Mouse (Mus musculus) megakaryocyte, embryonic 14.5 days (primary cell): ENCODE data around the gene Samd4b. TPM values are rescaled to one million over a fixed set of nuclear protein-coding genes. Genes with fewer than 3 reads are reported as not detected.

Source experiments
- H3K27me3 ChIP-seq: replicated peaks from 2 replicates; pipeline ENCODE3; 2012; ENCODE audit warnings: inconsistent platforms
- H3K36me3 ChIP-seq: replicated peaks from 2 replicates; pipeline ENCODE3; 2012; ENCODE audit warnings: low read length, inconsistent platforms, mixed read lengths
- H3K4me1 ChIP-seq: 2 replicates; pipeline ENCODE4 v1.6.1; 2012; ENCODE audit warnings: inconsistent platforms
- H3K4me3 ChIP-seq: replicated peaks from 2 replicates; pipeline ENCODE3; 2012; ENCODE audit warnings: moderate library complexity, mild to moderate bottlenecking, inconsistent platforms
- H3K9me3 ChIP-seq: 2 replicates; pipeline ENCODE4 v1.6.1; 2012; ENCODE audit warnings: inconsistent platforms
- FLI1 ChIP-seq: IDR thresholded peaks from 2 replicates; pipeline ENCODE4 v1.6.1; 2012; ENCODE audit warnings: low read length, inconsistent platforms, mixed read lengths
- GATA1 ChIP-seq: IDR thresholded peaks from 3 replicates; pipeline ENCODE4 v1.6.1; 2012; ENCODE audit warnings: mixed read lengths, low read length, inconsistent platforms, borderline replicate concordance
- polyA plus RNA-seq: library from polyadenylated mRNA; stranded (reverse); fragments of >175 nt; gene quantifications from 2 replicates; pipeline ENCODE4 v1.2.3, GENCODE M21; 2012; ENCODE audit warnings: low replicate concordance; ENCODE audit not compliant: insufficient read depth

Gene Samd4b
- polyA plus RNA-seq = 125 and 217 TPM in 2 replicates

DNA sequence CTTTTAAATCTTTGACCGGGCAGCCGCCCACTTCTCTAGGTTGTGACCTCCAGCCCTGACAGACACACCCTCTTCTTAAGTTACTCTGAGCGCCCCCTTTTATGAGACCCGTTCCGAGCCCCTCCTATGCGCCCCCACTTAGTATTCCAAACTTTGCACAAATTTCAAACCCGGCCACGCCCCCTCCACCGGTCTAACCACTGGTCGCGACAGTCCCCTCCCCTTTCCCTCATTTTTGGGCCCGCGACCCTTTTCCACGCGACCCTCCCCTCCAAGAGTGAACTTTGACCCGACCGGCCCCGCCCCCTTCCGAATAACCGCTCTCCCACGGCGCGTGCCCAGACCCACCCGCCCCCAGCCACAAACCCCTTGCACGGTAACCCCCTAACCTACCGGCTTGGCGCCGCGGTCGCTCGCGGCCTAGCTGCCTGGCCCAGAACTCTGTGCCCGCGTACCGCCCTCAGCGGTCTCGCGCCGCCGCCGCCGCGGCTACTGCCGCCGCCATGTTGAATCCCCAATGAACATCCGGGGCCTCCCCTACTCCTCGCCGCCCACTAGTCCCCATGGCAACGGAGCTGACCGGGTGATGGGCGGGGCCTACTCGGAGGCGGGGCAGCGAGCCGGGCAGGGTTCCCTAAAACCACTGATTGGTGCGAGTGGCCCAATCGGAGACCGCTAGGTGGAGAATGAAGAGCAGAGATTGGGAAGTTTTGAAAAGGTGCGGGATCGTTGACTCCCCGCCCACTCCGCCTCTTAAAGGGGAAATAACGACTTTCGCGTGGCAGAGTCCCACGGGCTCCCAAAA is at the start of gene Samd4b, which contains the start of gene Pak4:
Gene Samd4b (minus strand): TSS at position 503 of the 805 bp plus-strand sequence.
Gene Pak4 (minus strand): TSS at position 544 of the 805 bp plus-strand sequence.
- Histone ChIP-seq H3K9me3 (no peaks in the 10 kb centered on the region), H3K4me1 (peaks cover 67% of the 10 kb centered on the region), H3K36me3 (peaks cover 6% of the 10 kb centered on the region), H3K27me3 (peaks cover 3% of the 10 kb centered on the region), H3K4me3 (peak within 1 kb of the TSS; percentile 93)
- TF ChIP-seq GATA1 (no peak), FLI1 (no peak)

DNA sequence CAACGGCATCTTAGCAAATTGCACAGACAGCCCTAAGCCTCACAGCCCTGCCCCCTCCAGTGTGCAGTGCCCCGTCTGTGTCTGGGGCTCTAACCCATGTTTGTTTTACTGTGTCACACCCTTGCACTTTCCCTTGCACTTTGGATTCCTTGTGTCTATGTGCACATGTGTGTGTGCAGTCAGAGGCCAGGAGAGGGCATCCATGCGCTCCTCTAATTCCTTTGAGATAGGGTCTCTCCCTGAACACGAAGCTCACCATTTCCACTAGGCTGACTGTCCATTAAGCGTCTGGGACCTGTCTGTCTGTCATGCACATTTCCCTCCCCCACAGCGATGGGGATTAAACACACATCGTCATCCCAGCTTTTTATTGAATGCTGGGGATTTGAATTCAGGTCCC is 49.1 kb upstream of the Samd4b start:
- no peaks in the 10 kb centered on the region for H3K36me3 ChIP-seq
- no peak for TF ChIP-seq GATA1
- TF ChIP-seq FLI1 = no peak

GRCm38 (mm10) chr7:28645947-28646475 is 48.1 kb upstream of the Samd4b start:
- peaks cover 16% of the 10 kb centered on the region for H3K4me1 ChIP-seq

More for the DNA sequence above, 49.1 kb upstream of the Samd4b start:
- H3K27me3 ChIP-seq = peaks cover 22% of the 10 kb centered on the region
- peaks cover 3% of the 10 kb centered on the region for H3K9me3 ChIP-seq
- H3K4me1 ChIP-seq = peaks cover 16% of the 10 kb centered on the region
- no peak overlapping the region for H3K4me3 ChIP-seq

DNA sequence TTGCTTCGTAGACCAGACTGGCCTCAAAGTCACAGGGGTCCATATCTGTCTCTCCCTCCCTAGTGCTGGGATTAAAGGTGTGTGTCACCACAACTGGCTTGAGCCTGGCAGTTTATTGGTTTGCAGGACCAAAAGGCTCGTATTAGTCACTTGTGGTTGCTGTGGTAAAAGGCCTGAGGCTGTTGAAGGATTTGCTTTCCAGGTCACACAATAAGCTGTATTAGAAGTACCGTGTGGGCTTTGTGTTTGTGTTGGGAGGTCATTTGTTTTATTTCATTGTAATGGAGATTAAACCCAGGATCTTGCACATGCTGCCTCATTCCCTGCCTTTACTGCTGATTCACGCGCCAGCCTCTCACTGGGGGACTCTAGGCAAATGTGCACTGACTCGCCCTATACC is 47.4 kb upstream of the Samd4b start:
- TF ChIP-seq FLI1 = no peak
- no peak for TF ChIP-seq GATA1
- H3K9me3 ChIP-seq = no peaks in the 10 kb centered on the region
- H3K27me3 ChIP-seq = peaks cover 26% of the 10 kb centered on the region
- H3K4me3 ChIP-seq = no peak overlapping the region
- no peaks in the 10 kb centered on the region for H3K36me3 ChIP-seq
- H3K4me1 ChIP-seq = peaks cover 16% of the 10 kb centered on the region

More at GRCm38 (mm10) chr7:28645947-28646475, 48.1 kb upstream of the Samd4b start:
- Histone ChIP-seq H3K36me3 (no peaks in the 10 kb centered on the region), H3K9me3 (peaks cover 2% of the 10 kb centered on the region), H3K4me3 (no peak overlapping the region), H3K27me3 (peaks cover 24% of the 10 kb centered on the region)
- TF ChIP-seq FLI1 (no peak), GATA1 (no peak)

GRCm38 (mm10) chr7:28641546-28641945 is 43.6 kb upstream of the Samd4b start:
- no peak for TF ChIP-seq GATA1
- no peak for TF ChIP-seq FLI1
- Histone ChIP-seq H3K36me3 (no peaks in the 10 kb centered on the region), H3K4me3 (no peak overlapping the region), H3K9me3 (no peaks in the 10 kb centered on the region), H3K27me3 (peaks cover 20% of the 10 kb centered on the region), H3K4me1 (peaks cover 16% of the 10 kb centered on the region)

GRCm38 (mm10) chr7:28637511-28637910 is 39.6 kb upstream of the Samd4b start:
- TF ChIP-seq FLI1 (no peak), GATA1 (no peak)
- H3K4me1 ChIP-seq = no peaks in the 10 kb centered on the region
- H3K9me3 ChIP-seq = no peaks in the 10 kb centered on the region
- H3K4me3 ChIP-seq = no peak overlapping the region
- peaks cover 18% of the 10 kb centered on the region for H3K27me3 ChIP-seq
- no peaks in the 10 kb centered on the region for H3K36me3 ChIP-seq

DNA sequence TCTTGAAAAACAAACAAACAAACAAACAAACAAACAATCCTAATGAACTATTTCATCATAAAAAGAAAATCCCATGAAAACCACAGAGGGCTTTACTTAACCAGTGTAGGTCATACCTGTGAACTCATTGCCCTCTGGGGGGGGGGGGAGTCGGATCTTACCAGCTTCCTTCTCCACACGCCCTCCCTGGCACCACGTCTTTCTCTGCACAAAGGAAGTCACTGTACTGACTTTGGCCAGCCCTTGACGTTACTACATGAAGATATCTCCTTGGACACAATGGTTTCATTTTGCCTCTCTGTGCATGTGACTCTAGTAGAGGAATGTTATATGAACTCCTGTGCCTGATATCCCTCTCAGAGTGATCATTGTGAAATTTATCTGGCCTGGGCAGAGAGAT is 36.2 kb upstream of the Samd4b start:
- Histone ChIP-seq H3K4me3 (no peak overlapping the region), H3K36me3 (no peaks in the 10 kb centered on the region), H3K27me3 (peaks cover 38% of the 10 kb centered on the region), H3K4me1 (peaks cover 4% of the 10 kb centered on the region; the same call in 1 of the 2 replicates), H3K9me3 (no peaks in the 10 kb centered on the region)
- TF ChIP-seq GATA1 = no peak
- no peak for TF ChIP-seq FLI1

- H3K36me3 ChIP-seq = no peaks in the 10 kb centered on the region
- TF ChIP-seq GATA1 = no peak
- no peak for TF ChIP-seq FLI1
- H3K4me3 ChIP-seq = no peak within 1 kb of the TSS
- peaks cover 48% of the 10 kb centered on the region for H3K27me3 ChIP-seq
- no peaks in the 10 kb centered on the region for H3K9me3 ChIP-seq
- H3K4me1 ChIP-seq = peaks cover 4% of the 10 kb centered on the region; the same call in 1 of the 2 replicates
Measured at GRCm38 (mm10) chr7:28631073-28631472, 33.1 kb upstream of the Samd4b start, which contains the start of gene Acp7. Gene Acp7, minus strand, starts transcription at chr7:28631332.

DNA sequence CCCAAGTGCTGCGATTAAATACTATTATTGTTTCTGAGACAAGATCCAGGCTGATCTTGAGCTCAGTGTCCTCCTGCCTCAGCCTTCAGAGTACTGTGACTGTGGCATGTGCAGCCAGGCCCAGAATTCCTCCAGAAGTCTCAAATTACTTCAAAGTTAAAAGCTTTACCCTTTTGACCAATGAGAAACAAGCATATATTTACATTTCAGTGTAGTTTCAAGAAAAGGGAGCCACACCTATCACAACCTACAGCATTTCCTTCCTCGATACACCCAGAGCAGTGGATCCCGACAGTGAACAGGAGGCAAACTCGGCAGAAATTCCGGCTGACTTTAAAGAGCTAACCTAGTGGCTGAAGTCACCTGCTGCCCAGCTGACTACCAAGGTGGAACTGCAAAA is 26.8 kb upstream of the Samd4b start:
- H3K4me3 ChIP-seq = no peak overlapping the region
- peaks cover 32% of the 10 kb centered on the region for H3K27me3 ChIP-seq

More for the DNA sequence above, 26.8 kb upstream of the Samd4b start:
- no peak for TF ChIP-seq GATA1
- no peak for TF ChIP-seq FLI1
- Histone ChIP-seq H3K36me3 (no peaks in the 10 kb centered on the region), H3K9me3 (no peaks in the 10 kb centered on the region), H3K4me1 (no peaks in the 10 kb centered on the region)
